Mouse (Mus musculus) midbrain, embryonic 14.5 days (tissue): ENCODE results near the gene Sbno2. TPM values are rescaled to one million over a fixed set of nuclear protein-coding genes. Genes with fewer than 3 reads are reported as not detected.

ENCODE experiments used
- ATAC-seq: fragments of 200-750 bp; cut with Nextera tagmentation; 2 replicates; pipeline ENCODE4 v1.8.0; 2017; ENCODE audit warnings: moderate number of reproducible peaks, moderate library complexity; ENCODE audit not compliant: low FRiP score, low TSS enrichment
- DNase-seq: peaks from one replicate; pipeline ENCODE4 v3.0.0-alpha.2; 2015
- H3K27ac ChIP-seq: fragments of 300-500 bp; sonication (generic); replicated peaks from 2 replicates; pipeline ENCODE4 v1.5.1; 2014; ENCODE audit warnings: mild to moderate bottlenecking, low read depth, low read length, moderate library complexity
- H3K27me3 ChIP-seq: fragments of 300-500 bp; sonication (generic); 2 replicates; pipeline ENCODE4 v1.6.1; 2014; ENCODE audit warnings: low read length, control low read depth, mixed read lengths; ENCODE audit not compliant: control insufficient read depth, insufficient read depth
- H3K36me3 ChIP-seq: fragments of 300-500 bp; sonication (generic); 2 replicates; pipeline ENCODE4 v1.6.1; 2014; ENCODE audit warnings: low read length, control low read depth; ENCODE audit not compliant: control insufficient read depth, insufficient read depth
- H3K4me1 ChIP-seq: fragments of 300-500 bp; sonication (generic); 2 replicates; pipeline ENCODE4 v1.6.1; 2014; ENCODE audit warnings: mild to moderate bottlenecking, antibody characterized with exemption, low read length, control low read depth; ENCODE audit not compliant: control insufficient read depth, insufficient read depth
- H3K4me2 ChIP-seq: fragments of 300-500 bp; sonication (generic); 2 replicates; pipeline ENCODE4 v1.6.1; 2014; ENCODE audit warnings: mild to moderate bottlenecking, low read length, moderate library complexity
- H3K4me3 ChIP-seq: fragments of 300-500 bp; sonication (generic); replicated peaks from 2 replicates; pipeline ENCODE4 v1.5.1; 2014; ENCODE audit warnings: low read depth, low read length
- H3K9ac ChIP-seq: fragments of 300-500 bp; sonication (generic); replicated peaks from 2 replicates; pipeline ENCODE4 v1.6.1; 2014; ENCODE audit warnings: mild to moderate bottlenecking, low read length, moderate library complexity
- H3K9me3 ChIP-seq: fragments of 300-500 bp; sonication (generic); 2 replicates; pipeline ENCODE4 v1.6.1; 2016; ENCODE audit warnings: low read length, control low read depth, mixed read lengths; ENCODE audit not compliant: control insufficient read depth
- WGBS: fragments of 180-500 bp; shearing (Covaris S2); extraction: QIAGEN DNeasy Blood & Tissue Kit; methylation state at CpG from one replicate; pipeline ENCODE4 v1.1.7; 2014; 5-methylcytosine and 5-hydroxymethylcytosine counted together
- polyA plus RNA-seq: library from polyadenylated mRNA; unstranded; fragments of >200 nt; fragmentation: Nextera tagmentation; extraction: Ambion mirVana; gene quantifications from 2 replicates; pipeline ENCODE4 v1.2.1, GENCODE M21; 2014

Sbno2 gene
- polyA plus RNA-seq: 13.2 and 13.3 TPM in 2 replicates

- WGBS: 79% methylated on average over 5 of the region's 5 CpGs
- Histone ChIP-seq H3K4me1 (peaks cover 11% of the 10 kb centered on the region), H3K9me3 (no peaks in the 10 kb centered on the region), H3K27ac (no peak within 1 kb of the TSS), H3K36me3 (no peaks in the 10 kb centered on the region), H3K4me2 (no peak within 1 kb of the TSS), H3K27me3 (no peaks in the 10 kb centered on the region), H3K9ac (no peak within 1 kb of the TSS), H3K4me3 (no peak within 1 kb of the TSS)
- ATAC-seq (no peak), DNase-seq (no peak)
Measured at GRCm38 (mm10) chr10:80105460-80105859, at the start of gene Sbno2. TSS of gene Sbno2 (minus strand) at chr10:80105571.

DNA sequence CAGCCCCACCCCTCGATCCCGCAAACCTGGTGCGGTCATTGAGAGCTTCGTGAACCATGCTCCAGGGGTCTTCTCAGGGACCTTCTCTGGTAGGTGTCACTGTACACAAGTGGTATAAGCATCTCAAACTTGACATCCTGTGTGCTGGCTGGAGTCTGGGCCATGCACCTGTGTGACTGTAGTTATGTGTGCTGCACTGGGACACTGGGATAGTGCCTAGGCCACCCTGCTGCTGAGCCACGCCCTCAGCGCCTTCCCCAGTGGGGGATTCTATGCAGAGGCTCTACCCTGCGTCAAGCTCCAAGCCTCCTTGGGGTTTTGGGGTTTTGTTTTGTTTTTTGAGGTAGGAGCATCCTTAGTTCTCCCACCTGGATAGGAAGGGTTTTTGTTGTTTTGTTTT is 49.0 kb upstream of the Sbno2 start:
- H3K4me3 ChIP-seq: peak overlapping the region; percentile 10; the same call in 1 of the 2 replicates
- peak overlapping the region; percentile 34 for H3K9ac ChIP-seq
- no peak overlapping the region for H3K27ac ChIP-seq
- DNase-seq (no peak), ATAC-seq (no peak)
- no peaks in the 10 kb centered on the region for H3K9me3 ChIP-seq
- H3K4me2 ChIP-seq: peak overlapping the region; percentile 98; the same call in 1 of the 2 replicates
- H3K27me3 ChIP-seq: no peaks in the 10 kb centered on the region
- H3K4me1 ChIP-seq: peaks cover 42% of the 10 kb centered on the region
- 79% methylated on average over 7 of the region's 7 CpGs for WGBS
- peaks cover 75% of the 10 kb centered on the region for H3K36me3 ChIP-seq

GRCm38 (mm10) chr10:80153713-80154112 is 48.3 kb upstream of the Sbno2 start:
- Histone ChIP-seq H3K9ac (peak overlapping the region; percentile 100), H3K9me3 (no peaks in the 10 kb centered on the region), H3K4me1 (peaks cover 35% of the 10 kb centered on the region), H3K4me2 (peak overlapping the region; percentile 98), H3K36me3 (peaks cover 74% of the 10 kb centered on the region), H3K4me3 (peak overlapping the region; percentile 10), H3K27me3 (no peaks in the 10 kb centered on the region), H3K27ac (peak overlapping the region; percentile 100)
- WGBS: 85% methylated on average over 19 of the region's 19 CpGs
- ATAC-seq (no peak), DNase-seq (no peak)

- Histone ChIP-seq H3K27ac (peak overlapping the region; percentile 100), H3K9me3 (no peaks in the 10 kb centered on the region), H3K27me3 (no peaks in the 10 kb centered on the region), H3K4me3 (peak overlapping the region; percentile 99), H3K4me1 (peaks cover 32% of the 10 kb centered on the region), H3K36me3 (peaks cover 69% of the 10 kb centered on the region), H3K4me2 (peak overlapping the region; percentile 98), H3K9ac (peak overlapping the region; percentile 100)
- ATAC-seq (no peak), DNase-seq (no peak)
- 21% methylated on average over 3 of the region's 3 CpGs for WGBS
Measured at GRCm38 (mm10) chr10:80152873-80153260, 47.5 kb upstream of the Sbno2 start.

DNA sequence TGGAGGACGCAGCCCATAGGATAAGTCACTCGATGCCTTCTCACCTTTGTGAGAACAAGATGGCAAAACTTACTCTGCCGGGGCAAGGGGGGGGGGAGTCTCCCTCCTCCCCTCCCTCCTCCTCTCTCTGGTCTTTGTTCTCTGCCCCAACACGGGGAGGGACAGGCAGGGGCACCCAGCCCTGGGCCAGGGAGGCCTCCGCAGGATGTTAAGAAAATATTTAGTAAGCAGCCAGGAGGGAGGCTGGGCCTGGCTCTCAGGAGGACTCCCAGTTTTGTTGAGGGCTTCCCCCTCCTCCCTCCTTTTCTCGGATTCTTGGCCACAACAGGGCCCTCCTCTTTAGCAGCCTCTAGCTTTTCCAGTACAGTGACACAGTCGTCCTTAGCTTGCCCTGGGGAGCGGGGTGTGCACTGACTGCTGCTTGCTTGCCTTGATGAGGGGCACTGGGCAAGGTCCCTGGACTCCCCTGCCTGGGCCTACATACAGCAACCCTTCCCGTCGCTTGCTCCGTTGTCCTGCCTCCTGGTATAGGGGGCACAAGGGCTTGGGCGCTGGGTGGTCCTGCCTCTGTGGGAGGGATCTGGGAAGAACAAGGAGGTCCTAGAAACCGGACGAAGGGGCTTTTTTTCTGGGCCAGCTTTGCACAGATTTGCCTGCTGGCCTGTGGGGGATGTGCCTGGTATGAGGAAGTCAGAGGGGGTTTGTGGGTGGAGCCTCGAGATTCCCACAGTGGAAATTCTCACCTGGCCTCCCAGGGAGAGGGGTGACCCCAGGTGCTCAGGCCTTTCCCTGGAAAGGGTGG is 46.9 kb upstream of the Sbno2 start:
- no peaks in the 10 kb centered on the region for H3K27me3 ChIP-seq
- peak overlapping the region; percentile 100 for H3K27ac ChIP-seq
- H3K4me1 ChIP-seq: peaks cover 29% of the 10 kb centered on the region
- whole genome bisulfite sequencing: 3% methylated on average over 15 of the region's 15 CpGs
- no peak for ATAC-seq
- no peaks in the 10 kb centered on the region for H3K9me3 ChIP-seq
- DNase-seq: peak; percentile 56
- H3K4me2 ChIP-seq: peak overlapping the region; percentile 98
- H3K9ac ChIP-seq: peak overlapping the region; percentile 100
- peaks cover 65% of the 10 kb centered on the region for H3K36me3 ChIP-seq
- peak overlapping the region; percentile 99 for H3K4me3 ChIP-seq

DNA sequence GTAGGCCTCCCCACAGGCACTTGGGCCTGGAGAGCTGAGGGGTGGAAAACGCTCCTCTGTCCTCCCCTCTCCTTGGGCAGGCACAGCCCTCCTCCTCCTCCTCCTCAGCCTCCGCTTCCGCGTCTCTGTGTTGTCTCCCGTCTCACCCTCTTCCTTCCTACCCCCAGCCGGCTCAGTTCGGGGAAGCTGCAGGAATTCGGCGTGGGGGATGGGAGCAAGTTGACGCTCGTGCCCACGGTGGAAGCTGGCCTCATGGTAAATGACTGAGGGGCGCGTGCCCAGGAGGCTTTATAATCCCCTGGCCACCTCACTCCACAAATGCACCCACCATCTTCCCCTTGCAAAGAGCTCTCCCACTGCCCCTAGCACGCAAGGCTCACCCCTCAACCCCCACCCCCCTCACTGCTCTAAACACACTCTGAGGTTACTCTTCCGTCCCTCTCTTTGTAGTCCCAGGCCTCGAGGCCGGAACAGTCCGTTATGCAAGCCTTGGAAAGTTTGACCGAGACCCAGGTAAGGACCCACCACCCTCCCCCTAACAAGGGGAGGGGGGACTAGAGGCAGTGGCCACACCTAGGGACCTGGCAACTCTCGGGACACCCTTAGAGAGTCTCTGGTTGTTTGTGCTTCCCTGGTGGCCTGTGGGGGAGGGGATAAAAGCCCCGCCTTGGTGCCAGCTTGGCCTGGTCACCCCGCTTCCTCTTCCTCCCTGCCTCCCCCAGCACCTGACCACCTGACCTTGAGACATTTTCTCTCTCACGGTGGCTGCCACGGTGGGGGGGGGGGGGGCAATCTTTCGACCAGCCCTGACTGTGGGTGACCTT is 46.1 kb upstream of the Sbno2 start:
- H3K4me2 ChIP-seq: peak overlapping the region; percentile 98
- peak overlapping the region; percentile 100 for H3K27ac ChIP-seq
- peak overlapping the region; percentile 100 for H3K9ac ChIP-seq
- peak; percentile 76 for DNase-seq
- no peaks in the 10 kb centered on the region for H3K9me3 ChIP-seq
- H3K27me3 ChIP-seq: no peaks in the 10 kb centered on the region
- peaks cover 28% of the 10 kb centered on the region for H3K4me1 ChIP-seq
- no peak for ATAC-seq
- H3K36me3 ChIP-seq: peaks cover 56% of the 10 kb centered on the region
- H3K4me3 ChIP-seq: peak overlapping the region; percentile 99
- under 1% methylated on average over 24 of the region's 26 CpGs for WGBS

GRCm38 (mm10) chr10:80150226-80151210 is 45.1 kb upstream of the Sbno2 start:
- under 1% methylated on average over 51 of the region's 71 CpGs for WGBS
- no peaks in the 10 kb centered on the region for H3K27me3 ChIP-seq
- peak overlapping the region; percentile 100 for H3K27ac ChIP-seq
- peaks cover 52% of the 10 kb centered on the region for H3K36me3 ChIP-seq
- peak overlapping the region; percentile 100 for H3K9ac ChIP-seq
- DNase-seq (peak; percentile 89), ATAC-seq (peak; percentile 1; the same call in 1 of the 2 replicates)
- peak overlapping the region; percentile 98 for H3K4me2 ChIP-seq
- H3K9me3 ChIP-seq: no peaks in the 10 kb centered on the region
- H3K4me3 ChIP-seq: peak overlapping the region; percentile 99
- H3K4me1 ChIP-seq: peaks cover 28% of the 10 kb centered on the region
